Mouse (Mus musculus) heart, embryonic 14.5 days (tissue): ENCODE measurements at regions not wholly inside any gene's neighbourhood (a gene's known extent, or its start where the extent isn't known, plus 50 kb on each side); places are given as distances from the start of the nearest gene placed in this dataset.

Experiments used
- ATAC-seq: fragments of 200-750 bp; cut with Nextera tagmentation; 2 replicates; pipeline ENCODE4 v1.8.0; 2017; ENCODE audit warnings: low read depth, moderate TSS enrichment; ENCODE audit not compliant: insufficient number of reproducible peaks, insufficient read depth, low FRiP score
- H3K27ac ChIP-seq, 2 experiments: fragments of 200-500 bp in 1 of 2; fragments of 300-500 bp in 1 of 2; sonication (generic) in 1 of 2; replicated peaks in 1 of 2; 2 replicates each; pipeline ENCODE4 v1.5.1; 2012 to 2014; ENCODE audit warnings: low read depth in 2 of 2, low read length in 2 of 2, control low read depth in 1 of 2, mild to moderate bottlenecking in 1 of 2, mixed read lengths in 1 of 2; ENCODE audit not compliant: control insufficient read depth in 1 of 2, insufficient read depth in 1 of 2
- H3K27me3 ChIP-seq: fragments of 300-500 bp; sonication (generic); 2 replicates; pipeline ENCODE4 v1.6.1; 2014; ENCODE audit warnings: mild to moderate bottlenecking, low read length, control low read depth; ENCODE audit not compliant: control insufficient read depth, insufficient read depth
- H3K36me3 ChIP-seq: fragments of 300-500 bp; sonication (generic); 2 replicates; pipeline ENCODE4 v1.6.1; 2014; ENCODE audit warnings: mild to moderate bottlenecking, control low read depth, low read length, mixed read lengths; ENCODE audit not compliant: control insufficient read depth, insufficient read depth
- H3K4me1 ChIP-seq, 2 experiments: fragments of 200-500 bp in 1 of 2; fragments of 300-500 bp in 1 of 2; sonication (generic) in 1 of 2; 2 replicates each; pipeline ENCODE4 v1.6.1; 2012 to 2014; ENCODE audit warnings: low read length in 2 of 2, control low read depth in 1 of 2, mixed read lengths in 1 of 2; ENCODE audit not compliant: control insufficient read depth in 2 of 2, insufficient read depth in 2 of 2
- H3K4me2 ChIP-seq: fragments of 300-500 bp; sonication (generic); 2 replicates; pipeline ENCODE4 v1.6.1; 2014; ENCODE audit warnings: mild to moderate bottlenecking, low read length
- H3K4me3 ChIP-seq, 2 experiments: fragments of 200-500 bp in 1 of 2; fragments of 300-500 bp in 1 of 2; sonication (generic) in 1 of 2; 2 replicates each; pipeline ENCODE4 v1.5.1; 2012 to 2014; ENCODE audit warnings: low read length in 2 of 2, mild to moderate bottlenecking in 2 of 2, control low read depth in 1 of 2, low read depth in 1 of 2, moderate library complexity in 1 of 2; ENCODE audit not compliant: control insufficient read depth in 1 of 2, insufficient read depth in 1 of 2
- H3K9ac ChIP-seq: fragments of 300-500 bp; sonication (generic); 2 replicates; pipeline ENCODE4 v1.6.1; 2014; ENCODE audit warnings: mild to moderate bottlenecking, low read length
- H3K9me3 ChIP-seq: fragments of 300-500 bp; sonication (generic); 2 replicates; pipeline ENCODE4 v1.6.1; 2016; ENCODE audit warnings: low read length, control low read depth; ENCODE audit not compliant: control insufficient read depth
- WGBS: fragments of 180-500 bp; shearing (Covaris S2); extraction: QIAGEN DNeasy Blood & Tissue Kit; methylation state at CpG from one replicate; pipeline ENCODE4 v1.1.7; 2014; 5-methylcytosine and 5-hydroxymethylcytosine counted together

GRCm38 (mm10) chr5:80484676-80485075 is 535.3 kb upstream of the Adgrl3 start:
- no peak for ATAC-seq
- no peaks in the 10 kb centered on the region for H3K9me3 ChIP-seq
- H3K27me3 ChIP-seq, result no peaks in the 10 kb centered on the region
- no peak overlapping the region for H3K9ac ChIP-seq
- H3K4me1 ChIP-seq, result no peaks in the 10 kb centered on the region
- no peak overlapping the region for H3K27ac ChIP-seq
- no peak overlapping the region for H3K4me3 ChIP-seq
- 85% methylated on average over 3 of the region's 3 CpGs for WGBS
- no peaks in the 10 kb centered on the region for H3K36me3 ChIP-seq
- H3K4me2 ChIP-seq, result no peak overlapping the region

GRCm38 (mm10) chr5:80488332-80488731 is 531.6 kb upstream of the Adgrl3 start:
- no peaks in the 10 kb centered on the region for H3K4me1 ChIP-seq
- H3K27me3 ChIP-seq, result no peaks in the 10 kb centered on the region
- no peak overlapping the region for H3K27ac ChIP-seq
- ATAC-seq, result no peak
- no peaks in the 10 kb centered on the region for H3K9me3 ChIP-seq
- no peak overlapping the region for H3K4me3 ChIP-seq
- 84% methylated on average over 1 of the region's 1 CpGs for WGBS
- no peak overlapping the region for H3K4me2 ChIP-seq
- no peak overlapping the region for H3K9ac ChIP-seq
- no peaks in the 10 kb centered on the region for H3K36me3 ChIP-seq

GRCm38 (mm10) chr5:80508672-80509071 is 511.3 kb upstream of the Adgrl3 start:
- ATAC-seq, result no peak
- H3K4me3 ChIP-seq, result no peak overlapping the region
- H3K4me2 ChIP-seq, result no peak overlapping the region
- H3K27me3 ChIP-seq, result no peaks in the 10 kb centered on the region
- H3K4me1 ChIP-seq, result no peaks in the 10 kb centered on the region
- 29% methylated on average over 2 of the region's 2 CpGs for WGBS
- H3K9ac ChIP-seq, result no peak overlapping the region
- no peak overlapping the region for H3K27ac ChIP-seq
- H3K9me3 ChIP-seq, result no peaks in the 10 kb centered on the region
- no peaks in the 10 kb centered on the region for H3K36me3 ChIP-seq

- ATAC-seq, result no peak
- Histone ChIP-seq H3K4me1 (no peaks in the 10 kb centered on the region), H3K4me2 (no peak overlapping the region), H3K27me3 (no peaks in the 10 kb centered on the region), H3K36me3 (no peaks in the 10 kb centered on the region), H3K4me3 (no peak overlapping the region), H3K9ac (no peak overlapping the region), H3K9me3 (no peaks in the 10 kb centered on the region), H3K27ac (no peak overlapping the region)
- WGBS, result 71% methylated on average over 1 of the region's 1 CpGs
Observed at GRCm38 (mm10) chr5:80539997-80540396, 479.9 kb upstream of the Adgrl3 start.

GRCm38 (mm10) chr5:80551673-80552072 is 468.3 kb upstream of the Adgrl3 start:
- Histone ChIP-seq H3K9ac (no peak overlapping the region), H3K36me3 (no peaks in the 10 kb centered on the region), H3K4me3 (no peak overlapping the region), H3K4me1 (no peaks in the 10 kb centered on the region), H3K27me3 (no peaks in the 10 kb centered on the region), H3K9me3 (no peaks in the 10 kb centered on the region), H3K4me2 (no peak overlapping the region), H3K27ac (no peak overlapping the region)
- WGBS, result 76% methylated on average over 7 of the region's 7 CpGs
- ATAC-seq, result no peak

- Histone ChIP-seq H3K27ac (no peak overlapping the region), H3K9ac (no peak overlapping the region), H3K27me3 (no peaks in the 10 kb centered on the region), H3K4me1 (no peaks in the 10 kb centered on the region), H3K4me3 (no peak overlapping the region), H3K9me3 (no peaks in the 10 kb centered on the region), H3K4me2 (no peak overlapping the region), H3K36me3 (no peaks in the 10 kb centered on the region)
- WGBS, result 85% methylated on average over 1 of the region's 1 CpGs
- ATAC-seq, result no peak
Observed at GRCm38 (mm10) chr5:80578741-80579140, 441.2 kb upstream of the Adgrl3 start.

GRCm38 (mm10) chr5:80611571-80611970 is 408.4 kb upstream of the Adgrl3 start:
- H3K4me1 ChIP-seq, result no peaks in the 10 kb centered on the region
- H3K27me3 ChIP-seq, result no peaks in the 10 kb centered on the region
- no peak overlapping the region for H3K4me3 ChIP-seq
- H3K27ac ChIP-seq, result no peak overlapping the region
- H3K4me2 ChIP-seq, result no peak overlapping the region
- ATAC-seq, result no peak
- no peaks in the 10 kb centered on the region for H3K36me3 ChIP-seq
- 82% methylated on average over 3 of the region's 3 CpGs for WGBS
- H3K9ac ChIP-seq, result no peak overlapping the region
- no peaks in the 10 kb centered on the region for H3K9me3 ChIP-seq

GRCm38 (mm10) chr5:80627225-80627624 is 392.7 kb upstream of the Adgrl3 start:
- H3K4me1 ChIP-seq, result no peaks in the 10 kb centered on the region
- H3K4me3 ChIP-seq, result no peak overlapping the region
- H3K9me3 ChIP-seq, result no peaks in the 10 kb centered on the region
- WGBS, result 43% methylated on average over 3 of the region's 3 CpGs
- H3K4me2 ChIP-seq, result no peak overlapping the region
- no peaks in the 10 kb centered on the region for H3K27me3 ChIP-seq
- no peak overlapping the region for H3K27ac ChIP-seq
- H3K36me3 ChIP-seq, result no peaks in the 10 kb centered on the region
- no peak overlapping the region for H3K9ac ChIP-seq
- ATAC-seq, result no peak
